Mouse (Mus musculus) stomach, embryonic 16.5 days (tissue): ENCODE data around the gene Jph2. TPM values are rescaled to one million over a fixed set of nuclear protein-coding genes. Genes with fewer than 3 reads are reported as not detected.
A peak's percentile ranks its signal among the peaks of the same experiment; 100 is the strongest.

Experiments used
- ATAC-seq: fragments of 200-750 bp; cut with Nextera tagmentation; 2 replicates; pipeline ENCODE4 v1.8.0; 2017; ENCODE audit warnings: moderate number of reproducible peaks, moderate TSS enrichment; ENCODE audit not compliant: insufficient read depth, low FRiP score
- H3K27ac ChIP-seq: fragments of 300-500 bp; sonication (generic); 2 replicates; pipeline ENCODE4 v1.5.1; 2014; ENCODE audit warnings: low read length
- H3K27me3 ChIP-seq: fragments of 300-500 bp; sonication (generic); 2 replicates; pipeline ENCODE4 v1.6.1; 2014; ENCODE audit warnings: low read length, control low read depth, mixed read lengths; ENCODE audit not compliant: control insufficient read depth, insufficient read depth
- H3K36me3 ChIP-seq: fragments of 300-500 bp; sonication (generic); 2 replicates; pipeline ENCODE4 v1.6.1; 2014; ENCODE audit warnings: low read length; ENCODE audit not compliant: control insufficient read depth, insufficient read depth
- H3K4me1 ChIP-seq: fragments of 300-500 bp; sonication (generic); 2 replicates; pipeline ENCODE4 v1.6.1; 2014; ENCODE audit warnings: low read length, control low read depth, mixed read lengths; ENCODE audit not compliant: control insufficient read depth, insufficient read depth
- H3K4me2 ChIP-seq: fragments of 300-500 bp; sonication (generic); 2 replicates; pipeline ENCODE4 v1.6.1; 2014; ENCODE audit warnings: low read depth, low read length, mixed read lengths
- H3K4me3 ChIP-seq: fragments of 300-500 bp; sonication (generic); replicated peaks from 2 replicates; pipeline ENCODE4 v1.5.1; 2014; ENCODE audit warnings: mild to moderate bottlenecking, low read length
- H3K9ac ChIP-seq: fragments of 300-500 bp; sonication (generic); 2 replicates; pipeline ENCODE4 v1.6.1; 2014; ENCODE audit warnings: low read length
- H3K9me3 ChIP-seq: fragments of 300-500 bp; sonication (generic); replicated peaks from 2 replicates; pipeline ENCODE4 v1.6.1; 2016; ENCODE audit warnings: low read length, control low read depth; ENCODE audit not compliant: control insufficient read depth
- WGBS: fragments of 180-500 bp; shearing (Covaris S2); extraction: QIAGEN DNeasy Blood & Tissue Kit; methylation state at CpG from one replicate; pipeline ENCODE4 v1.1.7; 2014; 5-methylcytosine and 5-hydroxymethylcytosine counted together
- polyA plus RNA-seq: library from polyadenylated mRNA; unstranded; fragments of >200 nt; fragmentation: Nextera tagmentation; extraction: Ambion mirVana; gene quantifications from 2 replicates; pipeline ENCODE4 v1.2.1, GENCODE M21; 2015

Gene Jph2
- polyA plus RNA-seq, 1 experiment from 2014 or later: 11.2 TPM

GRCm38 (mm10) chr2:163359253-163359652 is 38.5 kb downstream of the Jph2 start:
- H3K27ac ChIP-seq: no peak overlapping the region
- peaks cover 4% of the 10 kb centered on the region for H3K4me1 ChIP-seq
- no peaks in the 10 kb centered on the region for H3K36me3 ChIP-seq
- H3K9me3 ChIP-seq: no peaks in the 10 kb centered on the region
- H3K27me3 ChIP-seq: no peaks in the 10 kb centered on the region
- no peak overlapping the region for H3K9ac ChIP-seq
- ATAC-seq: no peak
- no peak overlapping the region for H3K4me2 ChIP-seq
- no peak overlapping the region for H3K4me3 ChIP-seq
- 30% methylated on average over 2 of the region's 2 CpGs for WGBS

- no peaks in the 10 kb centered on the region for H3K9me3 ChIP-seq
- no peak overlapping the region for H3K4me2 ChIP-seq
- no peaks in the 10 kb centered on the region for H3K27me3 ChIP-seq
- no peaks in the 10 kb centered on the region for H3K36me3 ChIP-seq
- H3K9ac ChIP-seq: no peak overlapping the region
- no peak overlapping the region for H3K4me3 ChIP-seq
- H3K4me1 ChIP-seq: 0 out of 2 replicates have a peak, but pooled peaks cover 5% of the 10 kb centered on the region
- WGBS: 56% methylated on average over 5 of the region's 5 CpGs
- no peak for ATAC-seq
- H3K27ac ChIP-seq: no peak overlapping the region
Observed at GRCm38 (mm10) chr2:163358662-163359061, 39.1 kb downstream of the Jph2 start.

- Histone ChIP-seq H3K4me1 (0 out of 2 replicates have a peak, but pooled peaks cover 5% of the 10 kb centered on the region), H3K9me3 (no peaks in the 10 kb centered on the region), H3K27me3 (no peaks in the 10 kb centered on the region), H3K4me3 (no peak overlapping the region), H3K36me3 (no peaks in the 10 kb centered on the region), H3K9ac (no peak overlapping the region), H3K4me2 (no peak overlapping the region), H3K27ac (no peak overlapping the region)
- no peak for ATAC-seq
- WGBS: 75% methylated on average over 12 of the region's 12 CpGs
Observed at GRCm38 (mm10) chr2:163356113-163356840, 41.5 kb downstream of the Jph2 start.

GRCm38 (mm10) chr2:163355666-163356065 is 42.1 kb downstream of the Jph2 start:
- WGBS: 76% methylated on average over 8 of the region's 8 CpGs
- H3K4me1 ChIP-seq: 0 out of 2 replicates have a peak, but pooled peaks cover 5% of the 10 kb centered on the region
- H3K36me3 ChIP-seq: no peaks in the 10 kb centered on the region
- H3K9me3 ChIP-seq: no peaks in the 10 kb centered on the region
- H3K27me3 ChIP-seq: no peaks in the 10 kb centered on the region
- no peak overlapping the region for H3K9ac ChIP-seq
- H3K4me2 ChIP-seq: no peak overlapping the region
- no peak overlapping the region for H3K4me3 ChIP-seq
- no peak for ATAC-seq
- H3K27ac ChIP-seq: no peak overlapping the region

GRCm38 (mm10) chr2:163353731-163354130 is 44.1 kb downstream of the Jph2 start:
- peak overlapping the region; percentile 53; the same call in 1 of the 2 replicates for H3K9ac ChIP-seq
- 16% methylated on average over 7 of the region's 7 CpGs for WGBS
- ATAC-seq: peak; percentile 81
- no peaks in the 10 kb centered on the region for H3K9me3 ChIP-seq
- no peak overlapping the region for H3K4me3 ChIP-seq
- no peak overlapping the region for H3K4me2 ChIP-seq
- H3K36me3 ChIP-seq: no peaks in the 10 kb centered on the region
- H3K4me1 ChIP-seq: peaks cover 14% of the 10 kb centered on the region
- H3K27me3 ChIP-seq: no peaks in the 10 kb centered on the region
- H3K27ac ChIP-seq: peak overlapping the region; percentile 70

GRCm38 (mm10) chr2:163350443-163350842 is 47.4 kb downstream of the Jph2 start:
- Histone ChIP-seq H3K9ac (no peak overlapping the region), H3K4me3 (no peak overlapping the region), H3K4me2 (no peak overlapping the region), H3K36me3 (no peaks in the 10 kb centered on the region), H3K27me3 (no peaks in the 10 kb centered on the region), H3K4me1 (peaks cover 17% of the 10 kb centered on the region), H3K9me3 (no peaks in the 10 kb centered on the region), H3K27ac (peak overlapping the region; percentile 84)
- 45% methylated on average over 5 of the region's 5 CpGs for WGBS
- ATAC-seq: no peak

- no peak overlapping the region for H3K4me2 ChIP-seq
- H3K9ac ChIP-seq: peak overlapping the region; percentile 12; the same call in 1 of the 2 replicates
- ATAC-seq: peak; percentile 79; the same call in 1 of the 2 replicates
- H3K27ac ChIP-seq: peak overlapping the region; percentile 84
- H3K4me1 ChIP-seq: peaks cover 20% of the 10 kb centered on the region
- no peaks in the 10 kb centered on the region for H3K27me3 ChIP-seq
- 44% methylated on average over 9 of the region's 9 CpGs for WGBS
- no peaks in the 10 kb centered on the region for H3K36me3 ChIP-seq
- H3K9me3 ChIP-seq: no peaks in the 10 kb centered on the region
- H3K4me3 ChIP-seq: no peak overlapping the region
Observed at GRCm38 (mm10) chr2:163349411-163349810, 48.4 kb downstream of the Jph2 start.

- H3K4me1 ChIP-seq: peaks cover 15% of the 10 kb centered on the region
- WGBS: 80% methylated on average over 7 of the region's 7 CpGs
- H3K9ac ChIP-seq: no peak overlapping the region
- no peak overlapping the region for H3K4me3 ChIP-seq
- ATAC-seq: peak; percentile 26; the same call in 1 of the 2 replicates
- peak overlapping the region; percentile 72; the same call in 1 of the 2 replicates for H3K27ac ChIP-seq
- no peaks in the 10 kb centered on the region for H3K9me3 ChIP-seq
- H3K4me2 ChIP-seq: no peak overlapping the region
- no peaks in the 10 kb centered on the region for H3K27me3 ChIP-seq
- H3K36me3 ChIP-seq: no peaks in the 10 kb centered on the region
Observed at GRCm38 (mm10) chr2:163348677-163349076, 49.1 kb downstream of the Jph2 start.

- Histone ChIP-seq H3K9ac (no peak overlapping the region), H3K27me3 (no peaks in the 10 kb centered on the region), H3K4me2 (no peak overlapping the region), H3K36me3 (no peaks in the 10 kb centered on the region), H3K4me1 (peaks cover 15% of the 10 kb centered on the region), H3K4me3 (no peak overlapping the region), H3K27ac (no peak overlapping the region), H3K9me3 (no peaks in the 10 kb centered on the region)
- WGBS: 68% methylated on average over 8 of the region's 8 CpGs
- no peak for ATAC-seq
Observed at GRCm38 (mm10) chr2:163347517-163348184, 50.1 kb downstream of the Jph2 start.
